In the genomic region with DNA sequence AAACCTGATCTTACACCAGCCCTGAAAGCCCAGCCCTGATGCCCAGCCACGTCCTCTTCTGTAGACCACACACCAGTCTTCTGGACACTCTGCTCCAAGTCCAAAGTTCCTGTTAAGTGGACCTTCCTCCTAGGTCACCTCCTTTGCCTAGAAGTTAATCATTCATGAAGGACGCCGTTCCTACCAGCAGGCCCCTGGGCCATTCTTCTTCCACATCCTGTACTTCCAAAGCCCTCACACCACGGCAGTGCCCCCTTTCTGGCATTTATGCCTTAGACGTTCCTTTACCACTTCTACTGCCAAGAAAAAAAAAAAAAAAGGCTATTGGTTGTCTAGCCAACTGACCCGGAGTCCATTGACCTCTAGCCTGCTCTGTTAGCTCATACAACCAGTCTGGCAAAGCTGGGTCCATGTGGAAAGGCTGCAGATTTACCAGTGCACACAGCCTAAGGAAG, we compare ENCODE assay signal across 11 mouse cellular contexts. TPM values are rescaled to one million over a fixed set of nuclear protein-coding genes. Genes with fewer than 3 reads are reported as not detected.
A peak's percentile ranks its signal among the peaks of the same experiment; 100 is the strongest.
DNase-seq lines count a peak whose midpoint lies in the region; ATAC-seq and TF ChIP-seq lines count a peak whose summit lies in the region.
"Had no signal": no experiment of that assay in that cellular context is flagged by ENCODE, and none has a peak within 500 bp of the region (broad histone marks: within the 10 kb centered on the region; RNA-seq: fewer than 3 reads in every experiment).

TSS of gene Glyctk (minus strand) at position 102 of the 455 bp plus-strand sequence.

- no peak for DNase-seq in forebrain, embryonic 14.5 days (ENCODE audit: low spot score)
- DNase-seq in forebrain, postnatal 0 days = no peak
- DNase-seq in ES-E14 (ENCODE audit: low read depth, low spot score) (no peak), MN1 (ENCODE audit: low spot score) (no peak)
- DNase-seq in kidney, adult 9 months = peak; percentile 92
- peak in 1 of 3 experiments; percentile 24 for DNase-seq in liver, embryonic 14.5 days (ENCODE audit: low read depth in 3 of 3, low spot score in 3 of 3)
- DNase-seq in urinary bladder, postnatal 10 days (ENCODE audit: low spot score) = no peak
- DNase-seq: heart, adult 2 months; layer of hippocampus, postnatal 36 days had no signal

- WGBS in forebrain, embryonic 14.5 days = 80% methylated on average over 6 of the region's 6 CpGs
- 76% methylated on average over 6 of the region's 6 CpGs for WGBS in forebrain, postnatal 0 days
- WGBS in liver, embryonic 14.5 days (ENCODE audit: insufficient replicate concordance) = 61% methylated on average over 6 of the region's 6 CpGs

- no peak for TF ChIP-seq EP300 in liver, embryonic 14.5 days (IDR thresholded peaks at IDR 0.05; ENCODE audit: low read depth)

- no peaks in the 10 kb centered on the region for H3K27me3 ChIP-seq in forebrain, embryonic 14.5 days (replicated peaks; ENCODE audit: control insufficient read depth, insufficient read depth, low read length)
- H3K27me3 ChIP-seq in forebrain, postnatal 0 days (ENCODE audit: insufficient read depth, low read length) = no peaks in the 10 kb centered on the region; the same call in 1 of the 2 replicates
- no peaks in the 10 kb centered on the region for H3K27me3 ChIP-seq in liver, embryonic 14.5 days (ENCODE audit: control insufficient read depth, insufficient read depth, low read length)

- no peak for ATAC-seq in forebrain, embryonic 14.5 days
- no peak for ATAC-seq in forebrain, postnatal 0 days
- ATAC-seq in liver, embryonic 14.5 days (ENCODE audit: insufficient read depth) = peak; percentile 32
- no peak for ATAC-seq in megakaryocyte-erythroid progenitor cell, adult 5-6 weeks (replicated peaks; ENCODE audit: low FRiP score, low TSS enrichment, poor library complexity, severe bottlenecking)

- H3K4me3 ChIP-seq in forebrain, embryonic 14.5 days (ENCODE audit: low read depth, low read length) = no peak within 1 kb of the TSS
- no peak within 1 kb of the TSS for H3K4me3 ChIP-seq in forebrain, postnatal 0 days (ENCODE audit: low read depth, low read length)
- H3K4me3 ChIP-seq in ES-E14 (ENCODE audit: insufficient read depth in 1 of 2, low read depth in 1 of 2, low read length in 2 of 2, poor library complexity in 1 of 2, severe bottlenecking in 1 of 2) = peak within 1 kb of the TSS; percentile 13 to 93; a peak in 1 of 4 replicates
- peak within 1 kb of the TSS; percentile 25 to 32 for H3K4me3 ChIP-seq in liver, embryonic 14.5 days (ENCODE audit: insufficient read depth in 1 of 2, low read depth in 2 of 2, low read length in 2 of 2)
- H3K4me3 ChIP-seq: lung, embryonic 15.5 days had no signal

- H3K4me2 ChIP-seq in forebrain, embryonic 14.5 days (ENCODE audit: low read length) = no peak within 1 kb of the TSS
- H3K4me2 ChIP-seq in forebrain, postnatal 0 days (ENCODE audit: low read depth) = no peak within 1 kb of the TSS
- H3K4me2 ChIP-seq in liver, embryonic 14.5 days (ENCODE audit: low read depth) = peak within 1 kb of the TSS; percentile 21

- TF ChIP-seq CTCF in forebrain, postnatal 0 days (IDR thresholded peaks at IDR 0.05; ENCODE audit: low read depth) = no peak
- no peak for TF ChIP-seq CTCF in liver, embryonic 14.5 days (IDR thresholded peaks at IDR 0.05; ENCODE audit: low read depth)

- H3K9me3 ChIP-seq in forebrain, embryonic 14.5 days (replicated peaks; ENCODE audit: control insufficient read depth, low read length) = no peaks in the 10 kb centered on the region
- H3K9me3 ChIP-seq in forebrain, postnatal 0 days (ENCODE audit: low read length) = no peaks in the 10 kb centered on the region
- no peaks in the 10 kb centered on the region for H3K9me3 ChIP-seq in ES-E14 (ENCODE audit: control insufficient read depth, insufficient read depth, low read depth, low read length)
- no peaks in the 10 kb centered on the region for H3K9me3 ChIP-seq in liver, embryonic 14.5 days (ENCODE audit: control insufficient read depth, low read length)
- H3K9me3 ChIP-seq: lung, embryonic 15.5 days had no signal

- H3K9ac ChIP-seq in forebrain, embryonic 14.5 days (ENCODE audit: low read length) = no peak within 1 kb of the TSS
- no peak within 1 kb of the TSS for H3K9ac ChIP-seq in forebrain, postnatal 0 days
- no peak within 1 kb of the TSS; the same call in 1 of the 2 replicates for H3K9ac ChIP-seq in ES-E14 (ENCODE audit: insufficient read depth, low read depth, low read length, poor library complexity, severe bottlenecking)
- no peak within 1 kb of the TSS for H3K9ac ChIP-seq in liver, embryonic 14.5 days (replicated peaks)
- H3K9ac ChIP-seq: lung, embryonic 15.5 days had no signal

- H3K27ac ChIP-seq in forebrain, embryonic 14.5 days (ENCODE audit: low read depth, low read length) = 0 out of 2 replicates have a peak within 1 kb of the TSS, but pooled peaks have one; percentile 1
- H3K27ac ChIP-seq in forebrain, postnatal 0 days (ENCODE audit: low read depth, low read length) = no peak within 1 kb of the TSS
- H3K27ac ChIP-seq in ES-E14 (ENCODE audit: insufficient read depth, low read depth, low read length, poor library complexity, severe bottlenecking) = no peak within 1 kb of the TSS
- H3K27ac ChIP-seq in liver, embryonic 14.5 days = peak within 1 kb of the TSS; percentile 30
- H3K27ac ChIP-seq: lung, embryonic 15.5 days had no signal

- H3K4me1 ChIP-seq in forebrain, embryonic 14.5 days (ENCODE audit: control insufficient read depth, insufficient read depth, low read length) = peaks cover 4% of the 10 kb centered on the region; the same call in 1 of the 2 replicates
- peaks cover 7% of the 10 kb centered on the region; the same call in 1 of the 2 replicates for H3K4me1 ChIP-seq in forebrain, postnatal 0 days (ENCODE audit: insufficient read depth)
- peaks cover 8 to 10% of the 10 kb centered on the region in 2 experiments; a peak in 2 of 4 replicates for H3K4me1 ChIP-seq in ES-E14 (ENCODE audit: control insufficient read depth in 2 of 2, insufficient read depth in 2 of 2, low read length in 2 of 2, poor library complexity in 1 of 2)
- H3K4me1 ChIP-seq in liver, embryonic 14.5 days (replicated peaks; ENCODE audit: control insufficient read depth in 2 of 2, insufficient read depth in 2 of 2, low read length in 1 of 2) = peaks cover 5 to 14% of the 10 kb centered on the region in 2 experiments
- H3K4me1 ChIP-seq: lung, embryonic 15.5 days had no signal

- H3K36me3 ChIP-seq in forebrain, embryonic 14.5 days (ENCODE audit: control insufficient read depth, insufficient read depth, low read length) = peaks cover 12% of the 10 kb centered on the region; the same call in 1 of the 2 replicates
- H3K36me3 ChIP-seq in forebrain, postnatal 0 days (ENCODE audit: insufficient read depth) = no peaks in the 10 kb centered on the region
- H3K36me3 ChIP-seq in ES-E14 (ENCODE audit: control insufficient read depth, insufficient read depth, low read length, poor library complexity, severe bottlenecking) = no peaks in the 10 kb centered on the region
- no peaks in the 10 kb centered on the region for H3K36me3 ChIP-seq in liver, embryonic 14.5 days (replicated peaks; ENCODE audit: control insufficient read depth, insufficient read depth, low read depth)
- H3K36me3 ChIP-seq: lung, embryonic 15.5 days had no signal

- in situ Hi-C loops in ES-E14 (cut with MboI; ENCODE audit: low sequenced_read_pairs in 2 of 2, unreplicated experiment in 2 of 2) = no loop called here

TF ChIP-seq in ES-E14, 5 proteins besides CTCF, POLR2A, EP300 and RAD21:
- TF ChIP-seq ZNF384 (IDR thresholded peaks at IDR 0.05; ENCODE audit: low read depth, low read length) (no peak), ZC3H11A (IDR thresholded peaks at IDR 0.05; ENCODE audit: borderline replicate concordance, low read depth, low read length) (no peak), CHD2 (IDR thresholded peaks at IDR 0.05; ENCODE audit: low read depth, low read length) (no peak), MAFK (IDR thresholded peaks at IDR 0.05; ENCODE audit: insufficient read depth, low read depth, low read length) (no peak), HCFC1 (IDR thresholded peaks at IDR 0.05; ENCODE audit: borderline replicate concordance, insufficient read depth, low read length) (no peak)
TF ChIP-seq in ES-E14: peak in this region for 0.

RNA-seq across cellular contexts. Expression of gene Glyctk, which starts in this region (rescaled TPM):
- 2.3 TPM in 2 replicates for polyA plus RNA-seq in forebrain, embryonic 14.5 days (2014; fragmentation: Nextera tagmentation; extraction: Ambion mirVana)
- 2.0 and 3.0 TPM in 2 replicates for total RNA-seq in forebrain, postnatal 0 days (2014; rRNA removed)
- polyA plus RNA-seq in forebrain, postnatal 0 days (2015; fragmentation: Nextera tagmentation; extraction: Ambion mirVana) = 1.1 TPM in 2 replicates
- total RNA-seq in ES-E14 (2012; rRNA removed) = 3.2 and 5.5 TPM in 2 replicates
- polyA plus RNA-seq in liver, embryonic 14.5 days (2012; rRNA removed) = 13.0 and 15.5 TPM in 2 replicates
- 11.6 and 13.4 TPM in 2 replicates for polyA plus RNA-seq in liver, embryonic 14.5 days (2014; fragmentation: Nextera tagmentation; extraction: Ambion mirVana)
- 0.90 and 1.6 TPM in 2 replicates for total RNA-seq in megakaryocyte-erythroid progenitor cell, adult 5-6 weeks (2014; fragmentation: Nextera tagmentation)
- 1.5 and 3.0 TPM in 2 replicates for total RNA-seq in megakaryocyte-erythroid progenitor cell, adult 5-6 weeks (2017)

Comparison
In these comparisons a context has a peak if more than half of its experiments do, and no peak if none do; other contexts are left out.
1. H3K27ac ChIP-seq: peak in forebrain, embryonic 14.5 days (single experiment) and liver, embryonic 14.5 days (single experiment); none in forebrain, postnatal 0 days (single experiment) and ES-E14 (single experiment).
2. H3K4me3 ChIP-seq: peak in ES-E14 (2 of 2) and liver, embryonic 14.5 days (2 of 2); none in forebrain, embryonic 14.5 days (single experiment) and forebrain, postnatal 0 days (single experiment).